Mouse (Mus musculus): ENCODE results near the gene Mtcl1. TPM values are rescaled to one million over a fixed set of nuclear protein-coding genes. Genes with fewer than 3 reads are reported as not detected.
A peak's percentile ranks its signal among the peaks of the same experiment; 100 is the strongest.
"Not testable (repeated sequence)": the region's sequence is repeated elsewhere in the genome, so short reads cannot be mapped to it uniquely, and the experiment has no call there.

The Mtcl1 gene
- polyA plus RNA-seq, 1 experiment = 35.6 TPM

DNA sequence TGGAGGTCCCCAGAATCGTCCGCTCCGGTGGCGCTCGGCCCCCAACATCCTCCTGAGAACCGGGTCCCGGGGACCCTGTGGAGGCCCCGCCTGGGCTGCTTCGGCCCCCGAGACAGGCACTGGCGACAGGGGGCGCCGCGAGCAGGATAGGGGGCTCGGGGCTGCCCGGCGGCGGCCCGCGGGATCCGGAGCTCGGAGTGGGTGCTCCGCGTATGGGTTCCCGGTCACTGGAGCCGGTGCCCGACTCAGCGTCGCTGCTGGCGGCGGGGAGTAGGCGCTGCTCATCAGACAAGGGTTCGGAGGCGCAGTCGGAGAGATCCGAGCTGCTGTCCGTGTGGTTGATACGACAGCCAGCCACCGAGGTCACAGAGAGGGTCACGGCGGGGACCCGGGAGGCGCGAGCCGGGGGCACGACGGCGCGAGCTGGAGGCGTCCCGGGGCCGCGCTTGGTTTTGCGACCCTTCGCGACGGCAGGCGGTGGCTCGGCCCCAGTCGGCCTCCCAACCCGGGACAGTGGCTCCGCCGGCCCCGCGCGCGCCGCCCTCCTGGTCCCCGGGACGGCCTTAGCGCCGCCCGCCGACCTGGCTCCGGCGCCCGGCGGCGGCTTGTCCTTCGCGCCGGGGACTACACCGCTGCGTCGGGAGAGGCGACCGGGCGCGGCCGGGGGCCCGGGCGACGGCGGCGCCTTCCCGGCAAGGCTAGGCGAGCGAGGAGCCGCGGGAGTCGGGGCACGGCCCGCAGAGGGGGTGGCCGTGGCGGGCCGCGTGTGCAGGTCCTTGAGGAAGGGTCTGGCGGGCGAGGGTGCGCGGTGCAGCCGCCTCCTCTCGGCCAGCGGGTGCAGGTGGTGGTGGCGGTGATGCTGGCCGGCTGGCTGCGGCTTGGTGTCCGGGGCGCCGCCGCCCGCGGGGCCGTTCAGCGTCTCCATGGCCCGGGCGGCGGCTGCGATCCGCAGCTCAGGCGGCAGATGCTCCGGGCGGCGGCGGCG is 837 bp downstream of the Mtcl1 start:
- no peak for DNase-seq (ENCODE audit: extremely low spot score in 1 of 2, low spot score in 1 of 2)

DNA sequence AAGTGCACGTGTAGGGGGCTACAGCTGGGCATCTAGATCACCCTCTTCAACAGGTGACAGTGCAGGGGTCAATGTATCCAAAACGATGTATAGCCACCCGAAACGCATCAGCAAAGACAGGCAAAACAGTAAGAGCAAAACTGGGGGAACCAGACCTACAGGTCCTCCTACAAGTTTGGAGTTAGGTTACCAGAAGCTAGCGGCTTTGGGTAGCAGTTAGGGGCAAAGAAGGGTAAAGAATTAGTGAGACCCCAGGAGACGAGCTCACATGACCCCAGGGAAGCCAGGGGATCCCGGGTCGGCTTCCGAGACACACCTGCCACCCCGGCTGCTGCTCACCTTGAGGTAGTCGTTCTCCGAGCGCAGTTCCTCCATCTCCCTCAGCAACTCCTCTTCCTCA is 1.6 kb downstream of the Mtcl1 start:
- no peak for DNase-seq (ENCODE audit: extremely low spot score in 1 of 2, low spot score in 1 of 2)

DNA sequence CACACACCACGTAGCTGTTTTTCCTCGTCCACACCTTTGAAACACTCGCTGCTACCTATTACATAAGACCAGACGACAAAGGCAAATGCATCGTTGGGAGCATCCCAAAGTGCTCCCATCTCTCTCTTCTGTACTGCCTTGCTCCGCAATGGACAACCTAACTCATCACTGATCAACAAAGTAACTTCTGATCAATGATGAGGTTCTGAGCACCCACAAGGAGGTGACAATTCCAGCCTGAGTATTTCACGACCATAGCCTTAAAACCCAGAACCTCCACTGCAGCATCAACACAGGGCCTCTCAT is 2.6 kb downstream of the Mtcl1 start:
- no peak for DNase-seq (ENCODE audit: extremely low spot score in 1 of 2, low spot score in 1 of 2)

DNA sequence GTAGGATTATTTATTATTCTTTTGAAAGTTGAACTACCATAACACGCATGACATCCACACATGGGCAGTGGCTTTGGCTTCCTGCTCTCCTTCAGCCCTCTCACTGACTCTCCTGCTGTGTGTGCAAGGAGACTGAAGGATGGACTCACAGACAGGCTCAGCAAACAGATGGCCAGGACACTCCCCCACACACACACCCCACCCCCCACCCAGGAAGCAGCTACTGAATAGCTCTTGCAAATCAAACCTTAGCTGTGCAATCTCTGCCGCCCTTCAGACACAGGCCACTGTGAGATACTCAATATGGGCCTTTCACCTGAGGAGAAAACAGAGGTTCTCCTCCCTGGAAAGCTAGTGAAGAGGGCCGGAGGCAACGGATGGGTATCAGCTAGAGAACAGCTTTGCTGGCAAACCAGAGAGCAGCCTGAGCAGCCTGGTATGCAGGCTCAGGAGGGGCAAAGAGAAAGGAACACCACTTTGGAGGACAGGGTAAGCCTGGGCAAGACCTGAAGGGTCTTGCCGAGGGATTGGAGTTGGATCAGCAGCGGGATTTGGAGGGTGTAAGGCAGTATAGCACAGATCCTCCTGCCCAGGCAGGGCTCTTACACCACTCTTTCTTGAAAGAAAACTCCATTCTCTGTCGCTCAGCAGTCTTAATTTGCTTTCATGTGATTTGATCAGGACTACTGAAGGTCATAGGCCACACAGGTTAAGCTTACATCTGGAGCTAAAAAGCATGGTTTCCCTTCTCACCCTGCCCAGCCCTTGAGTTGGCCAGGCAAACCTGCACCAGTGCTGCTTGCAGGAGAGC is 3.1 kb downstream of the Mtcl1 start:
- no peak for DNase-seq (ENCODE audit: extremely low spot score in 1 of 2, low spot score in 1 of 2)

DNA sequence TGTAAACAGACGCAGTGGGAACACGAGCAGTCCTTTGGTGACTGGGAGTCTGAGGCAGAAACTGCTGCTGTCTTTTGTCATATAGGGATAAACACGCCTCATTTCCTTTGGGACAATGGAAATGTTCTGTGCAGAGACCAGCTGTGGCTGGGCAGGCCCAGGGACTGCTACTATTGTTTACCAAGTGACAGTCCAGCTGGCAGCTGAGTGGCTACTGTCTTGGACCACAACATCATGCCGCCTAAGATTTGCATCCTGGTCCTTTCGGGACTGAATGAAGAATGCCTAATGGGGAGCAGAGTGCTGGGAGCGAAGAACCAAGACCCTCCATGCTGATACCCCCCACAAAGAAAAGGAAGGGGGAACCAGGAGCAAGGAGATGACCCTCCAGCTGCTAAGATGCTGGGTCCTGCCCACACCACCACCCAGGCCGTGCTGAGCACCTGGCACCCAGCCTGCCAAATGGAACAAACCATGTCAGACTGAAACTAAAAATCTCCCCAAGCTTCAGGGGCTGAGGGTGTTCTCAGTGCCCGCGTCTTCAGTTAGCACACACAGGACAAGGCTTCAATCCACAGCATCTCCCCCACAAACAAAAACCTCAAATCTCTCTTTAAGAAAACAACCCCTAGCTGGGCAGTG is 5.4 kb downstream of the Mtcl1 start:
- no peak for DNase-seq (ENCODE audit: extremely low spot score in 1 of 2, low spot score in 1 of 2)

DNA sequence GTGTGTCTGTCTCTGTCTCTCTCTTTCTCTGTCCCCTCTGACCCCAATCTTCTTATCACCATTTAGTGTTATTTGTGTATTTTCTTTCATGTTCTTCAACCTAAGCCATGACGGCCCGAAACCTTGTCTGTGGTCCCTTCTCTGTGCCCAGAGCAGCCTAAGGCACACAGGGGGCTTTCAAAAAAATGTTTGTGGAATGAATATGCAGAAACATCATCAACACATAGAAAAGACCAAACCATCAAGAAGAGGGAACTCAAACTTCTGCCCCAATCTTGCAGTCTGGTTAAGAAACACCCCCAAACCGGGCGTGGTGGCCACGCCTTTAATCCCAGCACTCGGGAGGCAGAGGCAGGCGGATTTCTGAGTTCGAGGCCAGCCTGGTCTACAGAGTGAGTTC is 9.7 kb downstream of the Mtcl1 start:
- no peak for DNase-seq (ENCODE audit: extremely low spot score in 1 of 2, low spot score in 1 of 2)

DNA sequence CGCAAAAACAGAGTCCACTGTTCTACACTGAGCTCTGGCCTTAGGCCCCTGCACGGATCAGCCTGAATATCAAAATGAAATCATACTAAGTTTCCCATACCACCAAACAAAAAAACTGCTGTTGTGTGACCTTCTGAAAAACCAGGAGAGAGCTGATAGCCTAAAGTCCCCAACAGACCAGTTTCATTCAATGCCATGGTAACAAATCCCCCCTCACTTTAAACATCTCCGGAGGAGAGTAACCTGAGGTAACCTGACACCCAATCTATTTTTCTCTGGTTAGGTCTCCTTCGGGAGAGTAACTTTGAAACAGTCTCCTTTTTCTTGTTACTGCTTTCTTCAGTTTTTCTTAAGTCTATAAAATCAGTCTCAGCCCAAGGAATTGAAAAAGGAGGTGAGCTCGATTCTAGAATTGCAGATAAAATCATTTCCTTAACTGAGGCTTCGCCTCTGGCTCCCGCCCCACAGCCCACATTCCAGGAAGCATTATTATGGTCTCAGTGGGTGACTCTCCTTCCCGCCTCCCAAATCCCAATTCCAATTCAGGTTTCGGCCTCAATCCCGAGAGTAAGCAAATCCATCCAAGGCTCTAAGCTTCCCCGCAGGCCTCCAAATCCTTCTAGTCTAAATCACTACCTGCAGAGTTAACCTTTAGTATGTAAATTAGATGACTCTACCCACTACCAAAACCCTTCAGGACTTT is 10.3 kb downstream of the Mtcl1 start:
- no peak for DNase-seq (ENCODE audit: extremely low spot score in 1 of 2, low spot score in 1 of 2)

DNA sequence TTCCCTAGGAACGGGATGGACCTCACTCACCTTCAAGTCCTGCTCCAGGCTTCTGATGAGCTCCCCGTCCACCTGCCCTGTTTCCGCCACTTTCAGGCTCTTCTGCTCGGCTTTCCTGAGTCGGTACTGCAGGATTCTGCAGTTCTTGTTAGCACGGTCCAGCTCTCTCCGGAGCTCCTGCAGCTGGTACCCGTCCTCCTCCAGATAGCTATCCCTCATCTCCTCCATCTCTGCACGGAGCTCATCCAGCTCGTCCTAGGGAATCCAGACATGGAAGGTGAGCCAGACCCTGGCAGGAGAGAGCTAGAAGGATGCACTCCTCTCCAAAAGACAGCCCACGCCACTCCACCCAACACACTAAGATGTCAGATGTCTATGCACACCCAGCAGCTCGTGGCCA is 11.4 kb downstream of the Mtcl1 start:
- no peak for DNase-seq (ENCODE audit: extremely low spot score in 1 of 2, low spot score in 1 of 2)

DNA sequence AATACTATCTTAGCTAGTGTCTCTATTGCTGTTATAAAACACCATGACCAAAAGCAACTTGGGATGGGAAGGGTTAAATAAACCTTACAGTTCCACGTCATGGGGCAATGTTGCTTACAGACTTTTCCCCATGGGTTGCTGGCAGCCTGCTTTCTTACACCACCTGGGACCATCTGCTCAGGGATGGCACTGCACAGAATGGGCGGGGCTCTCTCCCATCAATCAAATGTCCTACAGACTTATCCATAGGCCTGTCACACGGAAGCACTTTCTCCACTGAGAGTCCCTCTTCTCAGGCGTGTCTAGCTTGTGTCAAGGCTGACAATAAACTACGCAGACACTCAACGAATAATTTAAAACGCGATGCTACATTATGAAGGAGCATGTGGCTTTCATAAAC is 12.7 kb downstream of the Mtcl1 start:
- no peak for DNase-seq (ENCODE audit: extremely low spot score in 1 of 2, low spot score in 1 of 2)

DNA sequence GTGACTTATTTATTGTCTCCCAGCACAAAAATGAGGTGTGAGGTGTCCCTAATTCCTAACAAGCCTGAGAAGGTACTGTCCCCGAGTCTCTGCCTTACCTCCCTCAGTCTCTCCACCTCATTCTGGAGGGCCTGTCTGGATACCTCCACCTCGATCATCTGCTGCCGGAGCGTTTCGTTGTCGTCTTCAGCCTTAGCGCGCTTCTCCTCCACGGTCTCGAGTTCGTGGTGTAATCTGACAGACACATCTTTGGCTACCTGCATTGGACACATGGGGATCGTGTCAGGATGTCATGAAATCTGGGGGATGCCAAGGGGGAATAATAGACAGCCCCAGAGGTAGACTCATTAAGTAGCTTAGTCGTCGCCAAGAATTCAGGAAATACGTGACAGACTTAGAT is 13.6 kb downstream of the Mtcl1 start:
- no peak for DNase-seq (ENCODE audit: extremely low spot score in 1 of 2, low spot score in 1 of 2)

DNA sequence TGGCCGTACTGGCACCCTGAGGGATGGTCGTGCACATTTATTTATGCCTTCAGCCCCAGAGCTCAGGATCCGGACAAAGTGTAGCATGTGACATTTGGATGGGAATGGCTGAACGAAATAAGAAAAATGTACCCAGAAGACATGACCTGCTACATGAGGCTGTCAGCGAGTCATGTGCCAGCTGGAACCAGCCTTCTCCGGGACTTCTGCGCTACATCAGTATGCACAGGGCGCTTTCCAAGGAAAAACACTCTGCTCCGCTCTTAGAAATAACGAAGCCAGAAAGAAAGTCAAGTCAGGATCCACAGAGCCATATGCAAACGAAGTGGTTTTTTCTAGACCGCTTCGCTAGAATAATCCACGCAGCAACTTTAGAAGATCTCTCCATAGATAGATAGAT is 14.5 kb downstream of the Mtcl1 start:
- DNase-seq (ENCODE audit: extremely low spot score in 1 of 2, low spot score in 1 of 2) = no peak

DNA sequence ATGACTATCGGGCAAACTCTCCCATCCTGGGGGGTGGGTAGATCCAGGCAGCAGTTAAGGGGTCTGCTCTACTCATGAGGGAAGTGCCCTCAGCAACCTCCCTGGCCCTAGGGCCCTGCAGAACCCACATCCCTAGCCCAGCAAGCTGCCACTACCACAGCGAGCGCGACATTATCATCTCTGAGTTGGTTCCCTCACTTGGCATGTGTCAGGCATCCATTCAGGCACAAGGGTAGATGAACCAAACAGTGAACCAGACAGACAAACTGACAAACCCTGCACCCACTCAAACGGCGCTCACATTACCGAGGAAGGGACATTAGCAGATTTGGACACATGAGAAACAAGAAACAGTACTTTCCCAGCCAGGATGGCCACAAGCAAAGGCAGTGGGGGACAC is 15.0 kb downstream of the Mtcl1 start:
- no peak for DNase-seq (ENCODE audit: extremely low spot score in 1 of 2, low spot score in 1 of 2)

DNA sequence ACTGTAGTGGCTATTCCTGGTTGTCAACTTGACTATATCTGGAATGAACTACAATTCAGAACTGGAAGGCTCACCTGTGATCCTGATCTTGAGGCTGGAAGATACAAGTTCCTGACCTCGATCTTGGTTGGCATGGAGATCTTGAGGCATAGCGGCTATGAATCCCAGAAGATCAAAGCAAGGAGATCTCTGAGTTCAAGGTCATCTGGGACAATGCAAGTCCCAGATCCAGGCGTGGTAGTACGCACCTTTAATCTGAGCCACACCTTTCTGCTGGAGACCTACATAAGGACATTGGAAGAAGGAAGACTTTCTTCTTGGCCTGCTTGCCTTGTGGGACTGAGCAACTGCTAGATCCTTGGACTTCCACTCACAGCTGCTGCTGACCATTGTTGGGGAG is 24.9 kb downstream of the Mtcl1 start:
- DNase-seq (ENCODE audit: extremely low spot score in 1 of 2, low spot score in 1 of 2) = not testable (repeated sequence)

DNA sequence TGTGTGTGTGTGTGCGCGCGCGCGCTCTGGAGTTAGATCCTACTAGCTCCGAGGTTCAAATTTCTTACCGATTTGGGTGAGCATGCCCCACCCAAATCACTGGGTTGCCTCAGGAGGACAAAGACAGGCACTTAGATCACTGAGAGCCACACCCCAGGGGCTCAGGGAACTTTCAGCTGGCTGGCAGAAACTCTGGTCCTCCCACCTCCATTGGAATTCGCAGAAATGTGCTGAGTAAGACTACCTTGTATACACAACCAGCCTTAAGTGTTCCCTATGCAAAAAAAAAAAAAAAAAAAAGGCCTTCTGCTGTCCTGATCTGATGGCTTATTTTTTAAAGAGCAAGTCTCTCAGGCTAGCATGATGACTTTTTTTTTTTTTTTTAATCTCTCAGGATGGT is 30.1 kb downstream of the Mtcl1 start:
- DNase-seq (ENCODE audit: extremely low spot score in 1 of 2, low spot score in 1 of 2) = no peak

DNA sequence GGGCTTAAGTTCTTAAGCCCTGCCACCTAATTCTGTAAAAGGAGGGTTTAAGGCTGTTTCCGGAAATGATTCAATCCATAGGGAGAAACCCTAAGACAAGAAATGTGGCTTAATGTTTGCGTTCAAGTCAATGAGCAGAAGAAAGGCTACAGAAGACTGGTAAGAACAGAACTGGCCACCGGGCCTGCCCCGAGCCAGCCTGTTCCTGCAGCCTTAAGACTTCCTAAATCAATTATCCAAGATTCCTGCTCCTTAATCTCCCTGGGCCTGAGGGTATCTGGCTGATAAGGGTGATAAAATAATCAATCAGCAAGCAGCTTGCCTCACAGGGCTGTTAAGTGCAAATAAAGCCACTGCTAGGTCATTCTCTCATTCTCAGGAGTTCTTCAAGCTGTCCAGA is 31.8 kb downstream of the Mtcl1 start:
- DNase-seq (ENCODE audit: extremely low spot score in 1 of 2, low spot score in 1 of 2) = no peak

DNA sequence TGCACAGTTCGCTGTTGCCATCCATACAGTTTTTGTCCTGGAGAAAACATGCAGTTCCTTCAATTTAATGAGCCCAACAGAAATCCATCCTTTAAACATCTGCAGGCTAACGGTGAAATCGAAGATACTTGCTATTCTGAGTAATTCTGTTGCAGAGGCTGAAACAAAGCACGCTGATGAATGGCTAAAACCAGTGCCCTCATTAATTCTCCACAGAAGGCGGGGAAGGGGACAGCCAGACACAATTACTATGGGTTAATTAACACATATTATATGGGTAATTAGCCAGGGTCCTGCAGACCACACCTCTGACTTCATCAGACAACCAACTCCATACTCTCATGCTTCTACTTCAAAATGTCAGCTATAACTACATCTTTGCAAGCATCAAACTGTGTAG is 32.2 kb downstream of the Mtcl1 start:
- DNase-seq (ENCODE audit: extremely low spot score in 1 of 2, low spot score in 1 of 2) = no peak

DNA sequence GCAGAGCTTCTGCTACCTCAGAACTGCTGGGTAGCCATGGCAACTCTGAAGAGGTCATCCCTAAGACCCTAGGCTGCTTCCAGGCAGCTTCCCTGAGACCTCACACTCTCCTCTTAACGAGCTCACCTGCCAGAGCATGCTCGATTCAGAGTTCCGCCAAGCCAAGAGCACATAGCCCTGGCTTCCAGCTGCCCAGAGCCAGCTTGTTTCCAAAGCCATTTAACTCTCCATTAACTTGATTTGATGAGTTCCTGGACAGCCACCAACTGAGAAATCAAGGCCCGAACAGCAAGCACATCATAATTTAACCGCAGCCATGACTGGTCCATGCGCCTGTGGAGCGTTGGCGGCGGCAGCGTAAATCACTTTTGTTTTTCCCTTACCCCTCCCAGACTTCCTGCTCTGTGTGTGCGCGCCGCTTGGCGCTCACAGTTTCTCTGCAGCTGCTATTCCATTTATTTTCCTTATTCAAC is 32.7 kb downstream of the Mtcl1 start:
- peak in 1 of 2 experiments; percentile 65 for DNase-seq (ENCODE audit: extremely low spot score in 1 of 2, low spot score in 1 of 2)

DNA sequence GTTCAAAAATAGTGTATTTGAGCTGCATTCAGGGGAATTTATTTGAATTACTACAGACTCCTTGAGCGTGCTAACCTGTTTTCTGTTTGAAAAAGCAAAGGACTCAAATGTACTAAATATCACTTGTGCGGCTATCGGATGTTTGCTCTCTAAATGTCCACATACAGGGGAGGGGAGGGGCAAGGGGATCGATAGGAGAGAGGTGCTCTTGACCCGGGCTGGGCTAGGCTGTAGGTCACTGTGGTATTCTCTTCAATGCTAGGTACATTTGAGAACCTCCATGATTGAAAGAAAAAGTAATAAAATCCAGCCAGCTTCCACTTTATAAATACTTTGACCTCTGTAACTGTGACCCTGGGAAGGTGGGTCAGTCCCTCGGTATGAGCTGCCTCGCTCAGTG is 33.1 kb downstream of the Mtcl1 start:
- no peak for DNase-seq (ENCODE audit: extremely low spot score in 1 of 2, low spot score in 1 of 2)

DNA sequence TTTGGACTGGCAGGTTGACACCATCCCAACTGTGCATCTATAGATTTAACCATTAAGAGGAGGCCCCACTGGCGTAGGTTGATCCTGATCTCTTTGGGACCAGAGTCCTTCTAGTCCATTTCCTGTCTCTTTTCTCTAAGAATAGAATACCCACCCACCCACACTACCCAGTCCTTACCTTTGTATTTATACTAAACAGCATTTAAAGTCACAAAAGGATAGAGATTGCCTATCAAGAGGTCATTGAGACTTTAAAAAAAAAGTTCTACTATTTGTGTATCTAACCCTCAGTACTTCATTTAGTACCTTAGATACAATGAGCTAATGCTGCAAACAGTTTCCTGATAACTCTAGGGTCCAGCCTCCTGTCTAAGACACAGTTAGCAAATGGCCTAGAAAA is 35.2 kb downstream of the Mtcl1 start:
- no peak for DNase-seq (ENCODE audit: extremely low spot score in 1 of 2, low spot score in 1 of 2)

DNA sequence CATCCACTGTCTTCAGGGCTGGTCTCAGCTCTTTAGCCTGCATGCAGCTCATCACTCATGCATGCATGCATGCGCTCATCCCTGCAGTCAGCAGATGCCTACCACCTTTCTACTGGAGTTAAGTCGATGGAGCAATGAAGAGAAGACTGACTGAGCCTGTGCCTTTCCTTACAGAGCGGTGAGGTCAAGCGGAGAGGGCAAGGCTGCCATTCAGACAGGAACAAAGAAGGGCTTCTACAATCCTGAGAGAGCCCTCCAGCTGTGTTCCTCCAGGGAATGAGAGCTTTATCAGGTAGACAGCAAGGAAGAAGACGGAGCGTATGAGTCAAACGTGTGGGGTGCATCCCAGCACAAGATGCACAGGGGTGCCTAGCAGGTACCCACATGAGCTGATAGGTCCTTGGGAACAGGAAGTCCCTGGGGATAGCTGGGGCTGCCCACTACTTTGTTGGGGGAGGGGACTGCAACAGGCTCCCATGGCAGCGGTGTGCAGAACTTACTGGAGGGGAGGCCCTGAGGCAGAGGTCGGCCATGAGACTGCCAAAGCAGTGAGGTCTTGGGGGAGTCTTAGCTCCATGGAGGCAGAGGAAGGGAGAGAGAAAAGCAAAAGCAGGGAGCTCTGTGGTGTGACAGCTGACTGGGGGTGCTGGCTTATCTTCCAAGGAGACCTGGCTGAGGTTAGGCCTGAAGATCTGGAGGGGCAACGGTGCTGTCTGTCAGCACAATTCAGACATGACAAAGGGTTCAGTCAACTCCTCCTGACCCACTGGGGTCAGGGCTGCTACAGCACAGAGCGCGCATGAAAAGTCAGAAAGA is 37.2 kb downstream of the Mtcl1 start:
- no peak for DNase-seq (ENCODE audit: extremely low spot score in 1 of 2, low spot score in 1 of 2)

Measured in frontal cortex, adult 2 months (tissue).